Mouse (Mus musculus) stomach, embryonic 16.5 days (tissue): ENCODE results near the gene Nomo1. TPM values are rescaled to one million over a fixed set of nuclear protein-coding genes. Genes with fewer than 3 reads are reported as not detected.

Experiments used
- ATAC-seq: fragments of 200-750 bp; cut with Nextera tagmentation; 2 replicates; pipeline ENCODE4 v1.8.0; 2017; ENCODE audit warnings: moderate number of reproducible peaks, moderate TSS enrichment; ENCODE audit not compliant: insufficient read depth, low FRiP score
- H3K27ac ChIP-seq: fragments of 300-500 bp; sonication (generic); 2 replicates; pipeline ENCODE4 v1.5.1; 2014; ENCODE audit warnings: low read length
- H3K27me3 ChIP-seq: fragments of 300-500 bp; sonication (generic); 2 replicates; pipeline ENCODE4 v1.6.1; 2014; ENCODE audit warnings: low read length, control low read depth, mixed read lengths; ENCODE audit not compliant: control insufficient read depth, insufficient read depth
- H3K36me3 ChIP-seq: fragments of 300-500 bp; sonication (generic); 2 replicates; pipeline ENCODE4 v1.6.1; 2014; ENCODE audit warnings: low read length; ENCODE audit not compliant: control insufficient read depth, insufficient read depth
- H3K4me1 ChIP-seq: fragments of 300-500 bp; sonication (generic); 2 replicates; pipeline ENCODE4 v1.6.1; 2014; ENCODE audit warnings: low read length, control low read depth, mixed read lengths; ENCODE audit not compliant: control insufficient read depth, insufficient read depth
- H3K4me2 ChIP-seq: fragments of 300-500 bp; sonication (generic); 2 replicates; pipeline ENCODE4 v1.6.1; 2014; ENCODE audit warnings: low read depth, low read length, mixed read lengths
- H3K4me3 ChIP-seq: fragments of 300-500 bp; sonication (generic); replicated peaks from 2 replicates; pipeline ENCODE4 v1.5.1; 2014; ENCODE audit warnings: mild to moderate bottlenecking, low read length
- H3K9ac ChIP-seq: fragments of 300-500 bp; sonication (generic); 2 replicates; pipeline ENCODE4 v1.6.1; 2014; ENCODE audit warnings: low read length
- H3K9me3 ChIP-seq: fragments of 300-500 bp; sonication (generic); replicated peaks from 2 replicates; pipeline ENCODE4 v1.6.1; 2016; ENCODE audit warnings: low read length, control low read depth; ENCODE audit not compliant: control insufficient read depth
- WGBS: fragments of 180-500 bp; shearing (Covaris S2); extraction: QIAGEN DNeasy Blood & Tissue Kit; methylation state at CpG from one replicate; pipeline ENCODE4 v1.1.7; 2014; 5-methylcytosine and 5-hydroxymethylcytosine counted together
- polyA plus RNA-seq: library from polyadenylated mRNA; unstranded; fragments of >200 nt; fragmentation: Nextera tagmentation; extraction: Ambion mirVana; gene quantifications from 2 replicates; pipeline ENCODE4 v1.2.1, GENCODE M21; 2015

Nomo1 gene
- polyA plus RNA-seq, 1 experiment from 2014 or later: 46.5 TPM

- Histone ChIP-seq H3K4me1 (peaks cover 24% of the 10 kb centered on the region), H3K4me3 (no peak overlapping the region), H3K36me3 (no peaks in the 10 kb centered on the region), H3K27ac (no peak overlapping the region), H3K4me2 (no peak overlapping the region), H3K27me3 (peaks cover 3% of the 10 kb centered on the region), H3K9ac (no peak overlapping the region), H3K9me3 (no peaks in the 10 kb centered on the region)
- 84% methylated on average over 12 of the region's 12 CpGs for WGBS
- no peak for ATAC-seq
These were observed 98.7 kb downstream of the Nomo1 start for GRCm38 (mm10) chr7:46132229-46132628.

Other genes starting within 250 kb of the Nomo1 start
- gene Lmtk3, start 250.0 kb upstream of the Nomo1 start, polyA plus RNA-seq: 0.53 and 0.99 TPM in 2 replicates
- gene Sult2b1, start 249.0 kb upstream of the Nomo1 start, polyA plus RNA-seq: 32.7 and 46.5 TPM in 2 replicates
- gene Cyth2, start 219.1 kb upstream of the Nomo1 start, polyA plus RNA-seq: 75.6 and 82.6 TPM in 2 replicates
- 0.91 and 0.98 TPM in 2 replicates for gene Kcnj14, start 208.9 kb upstream of the Nomo1 start, polyA plus RNA-seq
- 50.3 and 53.7 TPM in 2 replicates for gene Grwd1, start 202.8 kb upstream of the Nomo1 start, polyA plus RNA-seq
- 76.7 and 87.0 TPM in 2 replicates for gene Kdelr1, start 160.9 kb upstream of the Nomo1 start, polyA plus RNA-seq
- 0.23 and 0.40 TPM in 2 replicates for gene Grin2d, start 155.3 kb upstream of the Nomo1 start, polyA plus RNA-seq
- 0.49 and 1.2 TPM in 2 replicates for gene Syngr4, start 137.0 kb upstream of the Nomo1 start, polyA plus RNA-seq
- gene Tmem143, start 136.8 kb upstream of the Nomo1 start, polyA plus RNA-seq: 4.2 and 6.0 TPM in 2 replicates
- 197 and 224 TPM in 2 replicates for gene Emp3, start 112.3 kb upstream of the Nomo1 start, polyA plus RNA-seq
- 4.1 and 5.1 TPM in 2 replicates for gene Ccdc114, start 109.6 kb upstream of the Nomo1 start, polyA plus RNA-seq
- gene Abcc6, start 3.4 kb upstream of the Nomo1 start, polyA plus RNA-seq: 1.6 and 2.7 TPM in 2 replicates
- gene Kcnj11, start 67.1 kb downstream of the Nomo1 start, polyA plus RNA-seq: 0.99 and 1.4 TPM in 2 replicates
- gene Abcc8, start 146.3 kb downstream of the Nomo1 start, polyA plus RNA-seq: 10.2 and 10.6 TPM in 2 replicates
- 9.8 and 10.2 TPM in 2 replicates for gene Ush1c, start 204.8 kb downstream of the Nomo1 start, polyA plus RNA-seq
- gene Otog, start 207.3 kb downstream of the Nomo1 start, polyA plus RNA-seq: 0.01 TPM in 1 of 2 replicates, not detected in the other